Mouse (Mus musculus) urinary bladder, postnatal 25 days (tissue): ENCODE results near the gene Ntng1.
"Not testable (repeated sequence)": the region's sequence is repeated elsewhere in the genome, so short reads cannot be mapped to it uniquely, and the experiment has no call there.

Experiments
- DNase-seq: peaks from one replicate; pipeline ENCODE4 v3.0.0; 2022; ENCODE audit warnings: low spot score

The Ntng1 gene

DNA sequence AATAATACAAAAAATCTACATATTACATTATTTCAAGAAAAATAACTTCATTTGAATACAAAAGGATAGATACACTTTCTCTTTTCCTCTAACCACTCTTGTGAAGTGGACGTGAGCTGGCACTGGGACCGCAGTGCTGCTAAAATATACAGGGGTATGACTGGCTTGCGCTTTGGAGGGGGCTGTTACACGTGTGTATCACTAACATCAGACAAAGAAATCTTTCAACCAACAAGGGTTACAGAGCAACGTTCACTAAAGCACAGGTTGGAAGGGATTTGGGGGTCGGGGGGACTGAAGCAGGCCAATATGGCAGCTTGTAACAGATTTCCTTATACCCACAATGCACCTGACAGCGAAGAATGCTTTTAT lies 361.9 kb downstream of the Ntng1 start:
- DNase-seq, result no peak

GRCm38 (mm10) chr3:109775200-109775599 lies 368.6 kb downstream of the Ntng1 start:
- DNase-seq, result no peak

DNA sequence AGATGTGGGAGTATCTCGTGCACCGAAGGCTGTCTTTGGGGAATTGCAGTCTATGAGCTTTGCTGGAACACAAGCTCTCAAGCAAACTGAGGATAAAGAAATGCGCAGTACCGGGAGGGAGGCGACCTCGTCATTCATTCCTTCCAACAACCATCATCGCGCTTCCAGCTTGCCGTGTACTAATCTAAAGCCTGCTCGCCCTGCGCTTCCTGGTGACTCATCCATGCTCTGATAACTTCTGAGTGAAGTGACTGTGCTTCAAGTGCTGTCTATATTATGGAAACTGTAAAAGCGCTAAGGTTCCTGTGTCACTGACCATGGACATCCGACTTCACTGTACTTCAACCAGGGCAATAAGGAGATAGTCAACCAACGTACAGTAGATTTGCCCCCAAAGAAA lies 371.7 kb downstream of the Ntng1 start:
- no peak for DNase-seq

GRCm38 (mm10) chr3:109766939-109767338 lies 376.9 kb downstream of the Ntng1 start:
- DNase-seq, result no peak

- no peak for DNase-seq
These were observed 378.2 kb downstream of the Ntng1 start for GRCm38 (mm10) chr3:109765608-109766007.

GRCm38 (mm10) chr3:109765141-109765540 lies 378.7 kb downstream of the Ntng1 start:
- no peak for DNase-seq

DNA sequence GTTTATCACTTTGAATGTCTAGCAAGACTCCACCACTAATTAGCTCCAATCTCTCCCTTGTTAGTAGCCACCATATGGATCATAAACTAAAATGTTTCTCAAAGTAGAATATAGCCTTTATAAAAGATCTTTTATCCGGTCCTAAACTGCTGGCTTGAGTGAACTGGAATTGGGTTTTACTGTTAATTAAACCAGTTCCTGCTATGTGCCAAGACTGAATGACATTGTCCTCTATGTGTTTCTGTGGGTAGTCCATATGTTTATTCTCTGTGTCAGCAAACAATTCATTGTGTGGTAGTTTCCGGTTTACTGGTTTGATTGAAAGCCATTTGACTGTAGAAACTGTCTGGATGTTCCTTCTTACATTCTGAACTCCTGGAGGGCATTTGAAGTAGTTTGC lies 387.4 kb downstream of the Ntng1 start:
- DNase-seq, result no peak

DNA sequence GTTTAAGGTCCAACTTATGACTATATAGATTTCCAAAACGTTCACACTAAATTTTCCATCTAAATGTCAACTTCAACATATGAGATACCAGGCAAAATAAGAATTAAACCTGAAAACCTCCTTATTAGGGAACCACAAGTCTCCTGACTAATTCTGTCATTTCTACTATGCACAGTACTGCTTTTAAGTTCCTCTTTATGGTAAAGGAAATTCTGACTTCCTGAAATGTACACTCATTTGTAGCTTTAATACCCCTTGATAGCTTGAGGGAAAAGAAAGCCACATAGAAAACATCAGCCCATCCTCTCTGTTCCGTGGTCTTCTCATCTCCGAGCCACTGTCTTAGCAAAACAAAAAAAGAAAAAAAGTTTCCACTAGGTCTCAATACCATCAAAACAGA lies 396.2 kb downstream of the Ntng1 start:
- DNase-seq, result not testable (repeated sequence)

DNA sequence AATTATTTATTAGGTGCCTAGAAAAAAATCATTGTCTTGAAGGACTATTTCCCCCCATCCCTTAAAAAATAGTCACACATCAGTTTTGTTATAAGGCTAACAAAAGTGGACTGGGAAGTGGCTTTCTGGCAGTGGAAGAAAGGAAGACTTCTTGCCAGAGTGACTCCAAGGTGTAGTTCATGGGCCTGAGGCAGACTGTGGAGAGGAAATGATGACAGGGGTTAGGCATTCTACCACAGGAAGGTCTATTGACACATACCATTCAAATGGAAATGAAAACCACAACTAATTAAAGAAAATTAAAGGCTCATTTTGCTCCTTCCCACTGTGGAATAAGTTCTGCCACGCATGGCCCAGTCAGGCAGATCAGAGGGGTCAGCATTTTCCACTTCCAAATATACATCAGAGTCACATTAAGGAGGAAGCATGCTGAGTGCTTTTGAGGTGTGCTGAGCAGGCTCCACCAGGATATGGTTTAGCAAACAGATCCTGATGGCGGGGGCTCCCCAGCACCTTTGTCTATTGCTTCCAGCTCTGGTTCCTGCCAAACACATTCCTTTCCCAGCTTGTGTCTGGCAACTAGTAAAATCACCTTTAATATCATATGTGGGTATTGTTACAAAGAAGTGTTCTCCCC lies 403.2 kb downstream of the Ntng1 start:
- DNase-seq, result no peak

DNA sequence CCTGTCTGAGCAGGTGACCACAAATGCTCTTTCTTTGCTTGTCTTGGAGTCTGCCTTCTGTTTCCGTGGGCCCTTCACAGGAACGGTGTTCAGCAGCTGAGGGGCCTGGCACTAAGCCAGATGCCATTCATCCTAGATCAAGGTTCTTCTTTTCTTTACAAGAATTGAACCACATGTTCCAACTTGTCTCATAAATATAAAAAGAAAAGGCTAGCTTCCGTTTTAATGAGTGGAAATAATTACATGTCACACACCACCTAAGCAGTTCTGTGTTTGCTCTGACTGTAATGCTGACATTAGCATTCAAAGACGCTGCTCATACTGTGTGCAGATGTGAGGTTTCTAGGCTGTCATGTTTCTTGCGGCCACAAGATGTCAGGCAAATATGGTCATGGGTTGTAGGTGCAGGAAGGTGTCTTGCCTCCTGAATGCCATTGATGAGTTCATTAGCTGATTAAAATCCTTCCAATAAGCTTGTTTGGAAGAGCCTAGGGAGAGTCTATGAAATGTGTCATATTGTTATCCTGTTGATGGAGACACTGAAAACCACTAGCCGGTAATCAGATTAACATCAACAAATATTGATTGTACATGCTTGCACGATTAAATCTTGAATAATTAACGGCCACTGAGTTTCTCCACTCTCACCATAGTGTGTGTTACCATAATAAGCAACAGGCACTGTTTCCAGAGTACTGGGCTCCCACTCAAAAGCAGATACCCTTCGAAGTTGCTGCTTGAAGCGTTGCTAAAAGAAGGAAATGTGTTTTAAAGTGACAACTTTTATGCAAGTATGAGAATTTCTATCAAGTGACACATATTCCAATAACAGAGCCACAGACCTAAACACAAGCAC lies 411.3 kb downstream of the Ntng1 start:
- DNase-seq, result no peak

- no peak for DNase-seq
These were observed 412.1 kb downstream of the Ntng1 start for GRCm38 (mm10) chr3:109731592-109732230.
